Mouse (Mus musculus) heart, embryonic 11.5 days (tissue): Measurements from ENCODE around the gene Rnf19b. TPM values are rescaled to one million over a fixed set of nuclear protein-coding genes. Genes with fewer than 3 reads are reported as not detected.

Experiments
- ATAC-seq: fragments of 200-750 bp; cut with Nextera tagmentation; replicated peaks from 2 replicates; pipeline ENCODE4 v1.8.0; 2017; ENCODE audit warnings: moderate library complexity; ENCODE audit not compliant: insufficient number of reproducible peaks, low FRiP score, low TSS enrichment
- H3K27ac ChIP-seq: fragments of 300-500 bp; sonication (generic); 2 replicates; pipeline ENCODE4 v1.5.1; 2014; ENCODE audit warnings: mild to moderate bottlenecking, low read depth, low read length
- H3K27me3 ChIP-seq: fragments of 300-500 bp; sonication (generic); 2 replicates; pipeline ENCODE4 v1.6.1; 2014; ENCODE audit warnings: mild to moderate bottlenecking, low read length, mixed read lengths; ENCODE audit not compliant: control insufficient read depth, insufficient read depth
- H3K36me3 ChIP-seq: fragments of 300-500 bp; sonication (generic); 2 replicates; pipeline ENCODE4 v1.6.1; 2014; ENCODE audit warnings: mild to moderate bottlenecking, low read length, moderate library complexity, mixed read lengths; ENCODE audit not compliant: control insufficient read depth, insufficient read depth
- H3K4me1 ChIP-seq: fragments of 300-500 bp; sonication (generic); 2 replicates; pipeline ENCODE4 v1.6.1; 2014; ENCODE audit warnings: low read length; ENCODE audit not compliant: control insufficient read depth, insufficient read depth
- H3K4me2 ChIP-seq: fragments of 300-500 bp; sonication (generic); 2 replicates; pipeline ENCODE4 v1.6.1; 2014; ENCODE audit warnings: mild to moderate bottlenecking, moderate library complexity
- H3K4me3 ChIP-seq: fragments of 300-500 bp; sonication (generic); 2 replicates; pipeline ENCODE4 v1.5.1; 2014; ENCODE audit warnings: low read depth, low read length
- H3K9ac ChIP-seq: fragments of 300-500 bp; sonication (generic); 2 replicates; pipeline ENCODE4 v1.6.1; 2014; ENCODE audit warnings: mild to moderate bottlenecking, low read depth, low read length, moderate library complexity
- H3K9me3 ChIP-seq: fragments of 300-500 bp; sonication (generic); replicated peaks from 2 replicates; pipeline ENCODE4 v1.6.1; 2016; ENCODE audit warnings: low read length; ENCODE audit not compliant: control insufficient read depth
- WGBS: fragments of 180-500 bp; shearing (Covaris S2); extraction: QIAGEN DNeasy Blood & Tissue Kit; methylation state at CpG from one replicate; pipeline ENCODE4 v1.1.7; 2014; ENCODE audit not compliant: insufficient replicate concordance; 5-methylcytosine and 5-hydroxymethylcytosine counted together
- polyA plus RNA-seq: library from polyadenylated mRNA; unstranded; fragments of >200 nt; fragmentation: Nextera tagmentation; extraction: Ambion mirVana; gene quantifications from 2 replicates; pipeline ENCODE4 v1.2.1, GENCODE M21; 2014

Gene Rnf19b
- polyA plus RNA-seq, 1 experiment from 2014 or later = 7.1 TPM

DNA sequence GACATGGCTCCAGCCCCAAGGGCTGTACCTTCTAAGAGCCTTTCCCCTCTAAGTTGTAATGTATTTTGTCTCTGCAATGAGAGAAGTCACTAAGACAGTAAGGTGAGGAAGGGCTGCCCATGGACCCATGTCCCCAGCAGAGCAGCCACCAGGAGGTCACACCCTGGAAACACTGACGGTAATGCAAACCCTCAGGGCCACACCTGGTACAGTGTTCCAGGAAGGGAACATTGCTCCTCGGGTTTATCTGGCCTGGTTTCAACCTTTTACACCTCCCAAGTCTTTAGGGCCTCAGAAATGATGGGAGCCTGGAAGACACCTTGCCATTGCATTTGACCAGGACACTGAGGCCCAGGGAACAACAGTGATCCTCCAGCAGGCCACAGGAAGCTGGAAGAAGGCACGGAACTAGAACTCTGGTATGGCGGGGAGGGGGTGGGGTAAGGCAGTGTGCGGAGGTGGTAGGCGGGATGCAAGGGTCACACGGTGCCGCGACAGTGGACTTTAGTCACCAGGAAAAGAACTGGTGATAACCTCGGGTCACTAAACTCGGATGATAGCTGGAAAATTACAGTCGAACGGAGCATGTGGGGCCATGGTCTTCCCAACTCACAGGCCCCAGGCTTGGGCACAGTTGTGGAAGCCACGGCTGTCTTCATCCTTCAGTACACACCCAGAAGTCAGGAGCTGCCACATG lies 44.2 kb downstream of the Rnf19b start:
- Histone ChIP-seq H3K4me3 (no peak overlapping the region), H3K27me3 (peaks cover 35% of the 10 kb centered on the region), H3K4me2 (no peak overlapping the region), H3K9me3 (no peaks in the 10 kb centered on the region; the same call in 1 of the 2 replicates), H3K27ac (no peak overlapping the region), H3K9ac (no peak overlapping the region), H3K36me3 (no peaks in the 10 kb centered on the region), H3K4me1 (0 out of 2 replicates have a peak, but pooled peaks cover 4% of the 10 kb centered on the region)
- WGBS = 56% methylated on average over 14 of the region's 14 CpGs
- ATAC-seq = no peak

DNA sequence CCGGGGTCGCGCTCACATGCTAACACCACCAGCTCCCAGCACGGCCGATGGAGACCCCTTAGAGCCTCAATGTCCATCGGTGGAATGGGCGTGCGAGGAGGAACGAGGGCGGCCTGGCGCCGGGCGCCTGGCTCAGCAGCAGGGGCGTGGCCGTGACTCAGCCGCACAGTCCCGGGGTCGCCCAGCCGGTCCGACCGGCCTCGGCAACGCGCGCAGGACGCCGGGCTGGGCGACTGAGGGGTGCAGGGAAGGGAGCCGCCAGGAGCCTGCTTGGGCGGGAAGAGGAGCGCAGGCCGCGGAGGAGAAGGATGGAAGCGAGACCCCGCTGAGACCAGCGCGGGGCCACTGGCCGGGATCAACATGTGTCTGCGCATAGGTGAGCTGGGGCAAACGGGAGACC lies 47.3 kb downstream of the Rnf19b start, which contains the start of gene Tmem54:
Gene Tmem54, plus strand, starts transcription at position 193 of the 400 bp plus-strand sequence.
- H3K4me2 ChIP-seq = peak within 1 kb of the TSS; percentile 54
- H3K4me3 ChIP-seq = peak within 1 kb of the TSS; percentile 27
- H3K4me1 ChIP-seq = 0 out of 2 replicates have a peak, but pooled peaks cover 4% of the 10 kb centered on the region
- H3K36me3 ChIP-seq = no peaks in the 10 kb centered on the region
- peaks cover 52% of the 10 kb centered on the region for H3K27me3 ChIP-seq
- H3K9ac ChIP-seq = no peak within 1 kb of the TSS
- peak; percentile 29; the same call in 1 of the 2 replicates for ATAC-seq
- WGBS = 2% methylated on average over 40 of the region's 40 CpGs
- no peak within 1 kb of the TSS for H3K27ac ChIP-seq
- no peaks in the 10 kb centered on the region for H3K9me3 ChIP-seq

DNA sequence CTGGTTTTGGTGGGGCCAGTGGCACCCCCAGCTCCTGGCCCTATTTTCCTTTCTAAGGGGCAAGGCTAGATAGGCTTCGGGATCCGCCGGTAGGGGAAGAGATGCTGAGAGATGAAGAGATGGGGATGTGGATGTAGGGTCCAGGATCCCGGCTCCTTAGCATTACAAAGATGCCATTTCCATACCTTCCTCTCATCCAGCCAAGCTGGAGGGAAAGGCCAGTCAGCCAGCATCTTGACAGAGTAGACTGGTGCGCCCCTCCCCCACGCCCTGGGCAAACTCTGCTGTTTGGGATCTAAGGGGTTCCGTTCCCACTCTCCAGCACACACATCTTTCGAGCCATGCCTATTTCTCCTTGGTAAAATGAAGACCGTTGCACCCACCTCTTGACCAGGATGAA lies 48.0 kb downstream of the Rnf19b start:
- 0 out of 2 replicates have a peak, but pooled peaks cover 4% of the 10 kb centered on the region for H3K4me1 ChIP-seq
- H3K4me2 ChIP-seq = no peak overlapping the region
- no peaks in the 10 kb centered on the region for H3K9me3 ChIP-seq
- H3K9ac ChIP-seq = no peak overlapping the region
- peaks cover 52% of the 10 kb centered on the region for H3K27me3 ChIP-seq
- no peak overlapping the region for H3K4me3 ChIP-seq
- WGBS = 15% methylated on average over 9 of the region's 9 CpGs
- no peak overlapping the region for H3K27ac ChIP-seq
- H3K36me3 ChIP-seq = no peaks in the 10 kb centered on the region
- ATAC-seq = no peak

DNA sequence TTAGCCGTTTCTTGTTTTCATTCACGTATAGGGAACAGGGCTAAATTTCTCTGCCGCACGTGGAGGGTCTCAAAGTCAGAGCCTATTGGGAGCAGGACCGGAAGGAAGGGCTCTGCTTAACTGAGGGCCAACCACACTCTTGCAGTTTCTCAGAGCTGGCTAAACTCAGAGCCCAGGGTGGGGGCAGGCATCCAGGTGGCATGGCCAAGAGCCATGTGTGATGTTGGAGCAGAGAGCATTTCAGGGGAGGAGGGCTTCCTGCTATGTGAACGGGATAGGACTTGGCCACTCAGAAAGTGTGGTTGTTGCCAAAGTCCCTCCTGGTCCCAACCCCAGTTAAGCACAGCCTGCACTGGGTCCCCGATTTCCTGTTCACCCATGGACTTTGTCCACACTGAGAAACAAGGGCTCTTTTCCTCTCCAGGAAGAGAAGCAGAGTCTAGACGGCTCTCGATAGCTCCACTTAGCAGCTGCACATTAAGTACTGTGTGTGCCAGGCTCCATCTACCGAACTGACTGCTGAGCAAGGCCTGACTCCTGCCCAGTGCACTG lies 49.4 kb downstream of the Rnf19b start:
- H3K4me2 ChIP-seq = no peak overlapping the region
- H3K9ac ChIP-seq = no peak overlapping the region
- WGBS = 67% methylated on average over 10 of the region's 10 CpGs
- no peaks in the 10 kb centered on the region for H3K36me3 ChIP-seq
- no peak overlapping the region for H3K4me3 ChIP-seq
- no peaks in the 10 kb centered on the region for H3K9me3 ChIP-seq
- H3K4me1 ChIP-seq = 0 out of 2 replicates have a peak, but pooled peaks cover 4% of the 10 kb centered on the region
- no peak overlapping the region for H3K27ac ChIP-seq
- H3K27me3 ChIP-seq = peaks cover 52% of the 10 kb centered on the region
- no peak for ATAC-seq

DNA sequence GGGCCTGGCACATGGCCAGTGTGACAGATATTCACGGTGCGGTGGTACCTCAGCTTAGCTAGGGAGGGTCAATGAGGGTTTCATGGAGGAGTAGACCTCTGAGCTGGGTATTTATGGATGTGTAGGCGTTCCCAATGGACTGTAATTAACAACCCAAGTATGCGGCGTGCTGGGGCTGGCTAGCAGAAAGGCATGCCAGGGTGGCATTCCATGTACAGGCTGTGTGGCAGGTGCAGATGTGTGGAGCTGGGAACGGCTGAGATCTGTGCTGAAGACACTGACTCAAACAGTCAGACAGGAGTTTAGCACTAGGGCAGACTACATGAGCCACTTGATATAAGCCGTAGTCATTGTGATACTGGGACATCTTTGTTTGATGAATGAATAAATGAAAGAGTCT lies 50.6 kb downstream of the Rnf19b start:
- 78% methylated on average over 7 of the region's 7 CpGs for WGBS
- no peak for ATAC-seq
- peaks cover 54% of the 10 kb centered on the region for H3K27me3 ChIP-seq

DNA sequence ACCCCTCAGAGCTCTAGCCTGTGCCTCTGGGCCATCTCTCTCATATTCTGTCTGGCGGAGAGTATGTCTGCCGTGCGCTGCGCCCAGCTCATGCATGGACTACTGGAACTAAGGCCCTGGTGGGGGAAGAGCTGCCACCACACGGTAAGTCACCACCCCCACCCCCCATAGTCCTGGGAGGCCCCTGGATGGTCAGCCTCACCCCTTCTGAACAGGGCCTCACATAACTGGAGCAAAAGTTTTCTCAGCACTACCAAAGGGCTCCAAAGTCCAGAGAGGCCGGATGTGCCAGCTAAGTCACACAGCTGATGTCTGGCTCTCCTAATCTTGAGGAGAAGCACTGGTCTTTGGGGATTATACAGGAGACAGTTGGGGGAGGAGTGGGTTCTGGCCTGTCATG lies 52.7 kb downstream of the Rnf19b start:
- no peaks in the 10 kb centered on the region for H3K9me3 ChIP-seq
- no peak overlapping the region for H3K9ac ChIP-seq
- ATAC-seq = no peak
- 81% methylated on average over 6 of the region's 6 CpGs for WGBS
- H3K4me1 ChIP-seq = no peaks in the 10 kb centered on the region
- no peaks in the 10 kb centered on the region for H3K36me3 ChIP-seq
- H3K27me3 ChIP-seq = peaks cover 47% of the 10 kb centered on the region
- H3K4me2 ChIP-seq = no peak overlapping the region
- H3K4me3 ChIP-seq = no peak overlapping the region
- no peak overlapping the region for H3K27ac ChIP-seq

More for the DNA sequence above, 50.6 kb downstream of the Rnf19b start:
- H3K36me3 ChIP-seq = no peaks in the 10 kb centered on the region
- H3K9me3 ChIP-seq = no peaks in the 10 kb centered on the region
- no peak overlapping the region for H3K4me2 ChIP-seq
- H3K4me1 ChIP-seq = 0 out of 2 replicates have a peak, but pooled peaks cover 4% of the 10 kb centered on the region
- no peak overlapping the region for H3K4me3 ChIP-seq
- no peak overlapping the region for H3K9ac ChIP-seq
- H3K27ac ChIP-seq = no peak overlapping the region

DNA sequence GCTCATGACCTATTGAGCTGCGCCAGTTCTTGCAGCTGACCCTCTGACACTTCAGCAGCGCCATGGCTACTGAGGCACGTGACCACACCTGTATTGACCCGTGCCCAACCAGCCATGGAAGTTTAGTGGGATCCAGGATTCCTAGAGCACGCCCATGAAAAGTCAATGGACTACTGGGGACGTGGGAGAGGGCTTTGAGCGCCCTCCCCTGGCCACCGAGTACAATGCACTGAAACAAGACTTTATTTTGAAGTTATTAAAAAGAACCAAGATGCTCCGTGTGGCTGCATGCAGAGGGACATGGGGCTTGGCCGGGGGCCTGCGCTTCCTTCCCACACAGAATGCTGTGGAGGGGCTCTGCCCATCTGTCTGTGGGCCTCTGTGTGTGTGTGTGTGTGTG lies 53.3 kb downstream of the Rnf19b start:
- Histone ChIP-seq H3K36me3 (no peaks in the 10 kb centered on the region), H3K4me1 (no peaks in the 10 kb centered on the region), H3K4me2 (no peak overlapping the region), H3K27ac (no peak overlapping the region), H3K9me3 (no peaks in the 10 kb centered on the region), H3K9ac (no peak overlapping the region), H3K4me3 (no peak overlapping the region), H3K27me3 (peaks cover 47% of the 10 kb centered on the region)
- WGBS = 55% methylated on average over 11 of the region's 11 CpGs
- no peak for ATAC-seq

DNA sequence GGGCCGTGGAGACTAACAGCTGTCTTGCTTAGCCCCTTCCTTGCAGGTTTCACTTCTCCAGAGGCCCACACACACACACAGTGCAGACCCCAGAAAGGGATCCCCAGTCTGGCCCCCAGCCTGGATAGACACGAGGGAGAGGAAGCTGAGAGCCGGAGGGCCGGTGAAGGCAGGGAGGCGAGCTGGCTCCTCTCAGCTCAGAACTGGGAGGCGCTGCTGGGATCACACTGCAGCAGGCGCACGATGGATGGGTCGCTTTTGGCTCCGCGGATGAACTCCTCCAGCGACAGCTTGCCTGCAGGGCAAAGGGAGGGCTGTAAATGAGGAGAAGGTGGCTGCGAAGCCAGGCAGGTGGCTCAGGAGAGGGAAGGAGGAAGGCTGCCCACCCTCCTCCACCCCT lies 54.2 kb downstream of the Rnf19b start:
- Histone ChIP-seq H3K4me2 (no peak overlapping the region), H3K4me1 (no peaks in the 10 kb centered on the region), H3K9ac (no peak overlapping the region), H3K36me3 (no peaks in the 10 kb centered on the region), H3K9me3 (no peaks in the 10 kb centered on the region), H3K27me3 (peaks cover 41% of the 10 kb centered on the region), H3K27ac (no peak overlapping the region), H3K4me3 (no peak overlapping the region)
- 51% methylated on average over 13 of the region's 13 CpGs for WGBS
- no peak for ATAC-seq
